Mouse (Mus musculus) WW6 (cell line): ENCODE measurements around the gene Dennd6a.
A peak's percentile ranks its signal among the peaks of the same experiment; 100 is the strongest.

Experiments
- DNase-seq: peaks from one replicate; pipeline ENCODE4 v3.0.0-alpha.2; 2013; ENCODE audit warnings: low read depth, low spot score

The Dennd6a gene

DNA sequence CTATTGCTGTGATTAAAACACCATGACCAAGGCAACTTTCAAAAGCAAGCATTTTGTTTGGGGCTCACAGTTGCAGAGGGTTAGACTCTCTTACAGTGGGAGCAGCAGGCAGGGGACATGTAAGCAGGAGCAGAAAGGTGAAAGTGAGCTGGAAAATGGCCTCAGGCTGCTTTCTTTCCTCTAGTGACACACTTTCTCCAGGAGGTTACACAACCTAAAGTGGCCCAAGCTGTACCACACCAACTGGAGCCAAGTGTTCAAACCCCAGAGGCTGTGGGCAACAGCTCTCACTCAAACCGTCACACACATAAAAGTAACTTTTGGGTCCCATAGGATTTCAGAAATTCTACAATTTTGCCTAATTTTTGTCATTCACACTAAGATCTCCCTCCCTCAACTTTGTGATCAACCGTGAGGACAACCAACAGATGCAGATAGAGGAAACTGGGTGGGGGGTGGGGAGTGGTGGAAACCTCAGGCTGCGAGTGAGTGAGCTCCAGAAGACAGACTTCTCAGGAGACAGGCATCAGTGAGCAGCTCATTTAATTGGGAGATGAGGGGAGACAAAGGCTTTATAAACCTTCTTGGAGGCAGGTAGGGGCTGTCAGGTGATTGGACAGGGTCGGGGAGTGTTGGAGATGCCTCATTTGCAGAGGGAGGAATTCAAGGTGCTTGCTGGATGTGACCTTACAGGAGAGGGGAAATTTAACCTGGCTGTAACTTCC, 1.5 kb upstream of the Dennd6a start:
- no peak for DNase-seq

DNA sequence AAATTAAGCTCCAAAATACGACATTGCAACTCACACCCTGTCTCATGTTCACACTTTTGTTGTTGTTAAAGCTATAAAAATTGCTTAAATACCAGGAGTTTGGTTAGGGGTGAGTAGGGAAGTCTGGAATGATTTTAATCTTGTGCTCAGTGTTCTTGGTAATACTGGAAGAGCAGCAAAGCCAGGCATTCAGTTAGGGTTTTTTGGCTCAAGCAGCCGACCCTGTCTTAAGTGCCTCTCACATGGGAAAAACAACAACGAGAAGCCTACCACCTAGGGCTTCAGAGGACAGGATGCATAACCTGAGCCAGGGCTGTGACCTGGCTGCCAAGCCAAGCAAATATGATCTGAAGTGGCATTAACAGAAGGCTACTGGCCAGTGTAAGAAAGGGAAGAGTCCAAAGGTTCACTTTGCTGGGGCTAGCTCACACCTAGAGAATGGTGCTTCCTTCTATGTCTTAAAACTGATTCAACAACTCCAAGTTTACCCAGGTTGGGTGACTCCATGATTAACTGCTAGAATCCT, 2.7 kb downstream of the Dennd6a start:
- no peak for DNase-seq

GRCm38 (mm10) chr14:26578791-26579191, 5.1 kb downstream of the Dennd6a start:
- DNase-seq, result no peak

GRCm38 (mm10) chr14:26579346-26580343, 6.0 kb downstream of the Dennd6a start:
- DNase-seq, result peak; percentile 57

GRCm38 (mm10) chr14:26583645-26584044, 10.0 kb downstream of the Dennd6a start:
- DNase-seq, result no peak

DNA sequence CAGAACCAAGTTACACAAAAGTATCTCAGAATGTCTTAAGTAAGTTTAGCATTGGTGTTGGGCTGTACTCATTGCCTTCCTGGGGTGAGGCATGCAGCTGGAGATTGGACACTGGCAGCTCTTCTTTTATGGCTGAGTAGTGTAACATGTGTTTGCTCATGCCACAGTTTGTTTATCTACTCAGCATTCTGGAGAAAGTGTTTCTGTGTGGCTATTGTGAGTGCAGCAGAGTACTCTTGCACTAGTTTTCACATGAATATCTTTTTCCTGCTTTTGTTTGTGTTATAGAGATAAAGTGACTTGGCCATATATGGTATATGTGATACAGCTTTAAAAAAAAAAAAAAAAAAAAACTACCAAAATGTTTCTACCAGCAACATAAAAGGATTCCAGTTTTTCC, 13.5 kb downstream of the Dennd6a start:
- DNase-seq, result no peak

DNA sequence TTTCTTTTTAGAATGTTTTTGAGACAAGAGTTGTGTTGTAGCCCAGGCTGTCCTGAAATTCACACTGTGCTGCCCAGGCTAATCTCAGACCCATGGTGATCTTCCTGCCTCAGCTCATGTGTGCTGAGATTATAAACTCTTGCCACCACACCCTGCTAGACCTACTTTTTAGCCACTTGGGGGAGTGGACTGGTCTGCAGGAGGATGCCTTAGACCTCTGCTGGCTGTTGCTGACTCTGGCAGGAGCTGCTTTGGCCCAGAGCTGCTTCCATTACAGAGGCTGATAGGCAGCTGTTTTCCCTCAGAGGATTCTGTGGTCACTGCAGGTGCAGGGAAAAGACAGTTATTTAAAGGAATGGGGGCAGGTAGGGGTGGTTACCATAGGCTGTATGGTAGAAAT, 17.7 kb downstream of the Dennd6a start:
- no peak for DNase-seq

- no peak for DNase-seq
Measured at GRCm38 (mm10) chr14:26593281-26593895, 19.7 kb downstream of the Dennd6a start.

- DNase-seq, result no peak
Measured at GRCm38 (mm10) chr14:26595167-26595566, 21.5 kb downstream of the Dennd6a start.

GRCm38 (mm10) chr14:26595695-26596365, 22.2 kb downstream of the Dennd6a start:
- no peak for DNase-seq

GRCm38 (mm10) chr14:26605354-26605753, 31.7 kb downstream of the Dennd6a start:
- no peak for DNase-seq

DNA sequence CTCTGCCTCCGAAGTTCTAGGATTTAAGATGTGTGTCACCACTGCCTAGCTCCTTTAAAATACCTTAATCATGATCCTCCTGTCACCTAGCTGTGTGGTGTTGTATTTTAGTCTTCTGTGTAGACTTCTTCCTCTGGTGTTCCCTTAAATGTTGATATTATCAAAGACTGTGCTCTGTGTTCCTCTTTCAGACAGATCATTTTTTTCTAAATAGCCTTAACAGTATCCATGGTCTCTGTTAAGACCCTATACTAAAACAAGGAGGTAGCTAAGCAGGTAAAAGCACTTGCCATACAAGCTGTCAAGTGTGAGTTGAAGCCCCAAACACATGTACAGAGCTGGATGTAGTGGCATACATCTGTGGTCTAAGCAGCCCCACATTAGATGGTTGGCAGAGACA, 36.0 kb downstream of the Dennd6a start:
- DNase-seq, result no peak

DNA sequence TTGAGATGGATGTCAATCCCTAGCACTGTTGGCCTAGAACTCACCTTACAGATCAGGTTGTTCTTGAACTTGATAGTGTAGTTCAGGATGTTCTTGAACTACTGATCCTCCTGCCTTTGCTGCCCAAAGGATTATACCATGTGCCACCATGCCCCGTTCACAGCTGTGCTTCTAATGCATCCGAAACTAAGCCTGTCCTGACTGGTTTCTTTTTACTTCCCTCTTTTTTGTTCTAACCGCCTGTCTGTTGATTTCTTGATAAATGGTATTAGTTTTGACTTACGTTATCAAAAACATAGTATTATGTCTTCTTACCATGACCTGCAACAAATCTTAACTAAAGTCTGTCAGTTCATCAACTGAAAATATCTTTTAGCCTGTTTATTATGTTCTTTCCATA, 37.0 kb downstream of the Dennd6a start:
- no peak for DNase-seq

DNA sequence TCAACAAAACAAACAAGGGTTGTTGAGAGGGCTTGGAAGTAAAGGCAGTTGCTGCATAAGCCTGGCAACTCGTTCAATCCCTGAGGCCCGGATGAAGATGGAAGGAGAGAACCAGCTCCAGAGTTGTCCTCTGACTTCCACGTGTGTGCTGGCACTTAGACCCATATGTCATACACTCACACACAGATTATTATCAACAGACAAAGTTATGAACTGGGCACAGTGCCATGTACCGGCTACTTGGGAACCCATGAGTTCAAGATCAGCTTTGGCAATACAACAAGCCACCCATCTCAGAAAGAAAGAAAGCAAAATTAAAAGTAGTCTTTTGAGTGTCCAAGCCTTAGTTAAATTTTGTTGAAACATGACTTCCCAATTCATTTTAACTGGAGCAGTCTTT, 51.6 kb downstream of the Dennd6a start:
- no peak for DNase-seq

DNA sequence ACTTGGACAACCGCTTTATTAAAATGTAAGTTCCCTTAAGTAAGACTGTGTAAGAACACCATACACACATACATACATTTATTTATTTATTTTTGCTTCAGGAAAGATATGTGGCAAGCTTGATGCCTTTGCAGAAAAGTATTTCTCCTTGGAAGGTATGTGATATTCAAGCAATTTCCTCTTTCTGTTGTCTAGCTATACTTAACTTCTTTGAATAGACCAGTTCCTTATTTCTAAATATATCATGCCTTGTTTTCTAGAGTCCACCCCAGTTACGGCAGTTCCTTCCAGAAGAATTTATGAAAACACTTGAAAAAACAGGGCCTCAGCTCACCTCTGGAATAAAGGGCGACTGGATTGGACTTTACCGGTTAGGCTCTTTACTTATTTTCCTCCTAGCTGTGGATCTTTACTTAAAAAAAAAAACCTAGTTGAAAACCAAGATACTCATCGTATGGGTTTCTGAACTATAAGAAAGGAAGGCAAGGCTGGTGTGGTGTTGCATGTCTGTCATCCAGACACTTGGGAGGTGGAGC, 53.0 kb downstream of the Dennd6a start:
- no peak for DNase-seq

DNA sequence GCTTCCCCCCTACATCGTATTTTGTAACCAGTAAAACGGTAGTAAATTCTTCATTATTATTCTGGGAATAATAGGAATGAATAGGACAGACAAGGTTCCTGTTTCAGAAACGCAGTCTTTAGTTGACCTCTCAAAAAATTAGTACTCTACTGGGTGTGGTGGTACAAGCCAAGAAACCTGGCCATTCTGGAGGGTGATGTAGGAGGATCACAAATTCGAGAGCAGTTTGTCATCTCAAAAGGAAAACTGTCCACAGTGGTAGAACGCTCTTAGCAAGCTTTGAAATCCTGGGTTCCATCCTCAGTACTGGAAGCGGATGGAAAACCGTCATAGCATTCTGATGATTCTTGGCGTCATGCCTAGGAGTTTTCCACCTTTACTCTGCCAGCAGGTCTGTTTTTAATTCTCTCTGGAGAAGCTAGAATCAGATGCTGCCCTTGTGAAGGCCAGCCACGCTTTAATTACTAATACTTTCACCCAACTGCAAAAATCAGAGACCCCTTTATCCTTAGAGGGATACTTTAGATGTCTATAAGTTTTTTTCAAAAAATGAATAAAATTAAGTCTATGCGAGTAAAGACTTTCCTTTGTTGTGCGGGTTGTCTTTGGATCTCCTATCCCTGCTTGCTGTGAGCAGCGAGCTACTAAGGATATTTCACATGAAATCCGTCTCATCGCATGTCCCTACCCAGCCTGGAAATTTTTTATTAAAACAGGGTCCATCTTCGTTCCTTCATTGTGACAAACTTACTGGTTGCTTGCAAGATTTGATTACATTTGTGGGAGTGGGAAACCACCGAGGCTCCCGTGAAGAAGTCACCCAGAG, 63.6 kb downstream of the Dennd6a start:
- DNase-seq, result no peak

- peak; percentile 91 for DNase-seq
Measured at GRCm38 (mm10) chr14:26637851-26638707, 64.4 kb downstream of the Dennd6a start, which contains the start of gene Arf4. TSS of gene Arf4 (plus strand) at chr14:26638074.

- no peak for DNase-seq
Measured at GRCm38 (mm10) chr14:26638708-26639084, 65.0 kb downstream of the Dennd6a start.

DNA sequence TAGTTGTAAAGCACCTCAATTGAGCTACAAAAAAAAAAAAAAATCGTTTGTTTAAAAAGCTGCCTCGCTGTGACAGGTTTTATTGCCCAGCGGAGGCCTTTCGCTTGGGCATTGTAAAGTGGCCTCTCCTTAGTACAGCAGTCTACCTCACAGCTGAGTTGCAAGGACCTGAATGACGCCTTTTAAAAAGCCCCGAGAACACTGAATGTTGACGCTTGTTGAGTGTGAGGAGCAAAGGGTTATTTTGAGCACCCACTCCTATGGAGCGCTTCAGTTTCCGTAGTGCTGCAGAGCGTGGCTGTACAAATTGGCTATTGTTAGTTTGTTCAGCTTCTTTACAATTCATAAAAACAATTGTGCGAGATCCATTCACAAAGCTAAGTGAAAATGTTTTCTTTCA, 65.6 kb downstream of the Dennd6a start:
- DNase-seq, result no peak
